Mouse (Mus musculus): ENCODE results near the gene Lats2. TPM values are rescaled to one million over a fixed set of nuclear protein-coding genes. Genes with fewer than 3 reads are reported as not detected.

The Lats2 gene
- 21.3 and 23.9 TPM in 2 replicates for polyA plus RNA-seq (2016; fragmentation: Nextera tagmentation; extraction: Ambion mirVana)

- H3K9me3 ChIP-seq (replicated peaks): no peaks in the 10 kb centered on the region
- no peaks in the 10 kb centered on the region for H3K36me3 ChIP-seq
- no peak for ATAC-seq (ENCODE audit: low FRiP score)
- WGBS: 78% methylated on average over 4 of the region's 4 CpGs
- H3K27ac ChIP-seq: no peak within 1 kb of the TSS
- no peak within 1 kb of the TSS for H3K4me2 ChIP-seq (replicated peaks)
- H3K9ac ChIP-seq: no peak within 1 kb of the TSS
- H3K4me1 ChIP-seq: peaks cover 8% of the 10 kb centered on the region; the same call in 1 of the 2 replicates
- no peaks in the 10 kb centered on the region for H3K27me3 ChIP-seq
- no peak within 1 kb of the TSS for H3K4me3 ChIP-seq
Observed at GRCm38 (mm10) chr14:57758237-57758636, at the start of gene Lats2. Gene Lats2 (minus strand): TSS chr14:57758388.

GRCm38 (mm10) chr14:57803731-57804130 lies 45.5 kb upstream of the Lats2 start:
- H3K9me3 ChIP-seq (replicated peaks): no peaks in the 10 kb centered on the region
- no peak overlapping the region for H3K4me2 ChIP-seq (replicated peaks)
- H3K4me3 ChIP-seq: no peak overlapping the region
- peaks cover 17% of the 10 kb centered on the region for H3K4me1 ChIP-seq
- ATAC-seq (ENCODE audit: low FRiP score): no peak
- H3K36me3 ChIP-seq: peaks cover 57% of the 10 kb centered on the region
- no peak overlapping the region for H3K27ac ChIP-seq
- no peak overlapping the region for H3K9ac ChIP-seq
- WGBS: 86% methylated on average over 4 of the region's 4 CpGs
- H3K27me3 ChIP-seq: no peaks in the 10 kb centered on the region

GRCm38 (mm10) chr14:57797991-57798931 lies 40.1 kb upstream of the Lats2 start, which contains the start of gene Sap18:
Gene Sap18 (plus strand): TSS chr14:57798180.
- H3K27me3 ChIP-seq: no peaks in the 10 kb centered on the region
- ATAC-seq (ENCODE audit: low FRiP score): peak; percentile 97
- under 1% methylated on average over 98 of the region's 99 CpGs for WGBS
- H3K4me2 ChIP-seq (replicated peaks): peak within 1 kb of the TSS; percentile 78
- peak within 1 kb of the TSS; percentile 82 for H3K4me3 ChIP-seq
- no peaks in the 10 kb centered on the region for H3K9me3 ChIP-seq (replicated peaks)
- peaks cover 10% of the 10 kb centered on the region for H3K36me3 ChIP-seq
- H3K9ac ChIP-seq: peak within 1 kb of the TSS; percentile 90
- H3K4me1 ChIP-seq: peaks cover 17% of the 10 kb centered on the region
- peak within 1 kb of the TSS; percentile 84 for H3K27ac ChIP-seq

- Histone ChIP-seq H3K27ac (peak overlapping the region; percentile 84; the same call in 1 of the 2 replicates), H3K9ac (peak overlapping the region; percentile 90), H3K4me3 (peak overlapping the region; percentile 82), H3K36me3 (peaks cover 3% of the 10 kb centered on the region), H3K9me3 (replicated peaks) (no peaks in the 10 kb centered on the region), H3K4me2 (replicated peaks) (peak overlapping the region; percentile 59), H3K27me3 (no peaks in the 10 kb centered on the region), H3K4me1 (peaks cover 17% of the 10 kb centered on the region)
- ATAC-seq (ENCODE audit: low FRiP score): peak; percentile 76
- WGBS: 9% methylated on average over 7 of the region's 7 CpGs
Observed at GRCm38 (mm10) chr14:57797551-57797950, 39.4 kb upstream of the Lats2 start.

- Histone ChIP-seq H3K4me3 (no peak overlapping the region), H3K27ac (no peak overlapping the region), H3K9me3 (replicated peaks) (no peaks in the 10 kb centered on the region), H3K27me3 (no peaks in the 10 kb centered on the region), H3K36me3 (no peaks in the 10 kb centered on the region), H3K4me1 (no peaks in the 10 kb centered on the region), H3K4me2 (replicated peaks) (no peak overlapping the region), H3K9ac (no peak overlapping the region)
- ATAC-seq (ENCODE audit: low FRiP score): no peak
- 81% methylated on average over 4 of the region's 4 CpGs for WGBS
Observed at GRCm38 (mm10) chr14:57791171-57791570, 33.0 kb upstream of the Lats2 start.

- no peaks in the 10 kb centered on the region for H3K4me1 ChIP-seq
- H3K36me3 ChIP-seq: no peaks in the 10 kb centered on the region
- no peak overlapping the region for H3K4me3 ChIP-seq
- H3K9ac ChIP-seq: no peak overlapping the region
- no peak overlapping the region for H3K27ac ChIP-seq
- H3K27me3 ChIP-seq: no peaks in the 10 kb centered on the region
- ATAC-seq (ENCODE audit: low FRiP score): no peak
- 90% methylated on average over 9 of the region's 9 CpGs for WGBS
- no peaks in the 10 kb centered on the region for H3K9me3 ChIP-seq (replicated peaks)
- H3K4me2 ChIP-seq (replicated peaks): no peak overlapping the region
Observed at GRCm38 (mm10) chr14:57789759-57790158, 31.6 kb upstream of the Lats2 start.

- no peaks in the 10 kb centered on the region for H3K36me3 ChIP-seq
- no peak overlapping the region for H3K4me3 ChIP-seq
- no peak overlapping the region for H3K4me2 ChIP-seq (replicated peaks)
- no peak overlapping the region for H3K9ac ChIP-seq
- H3K27ac ChIP-seq: no peak overlapping the region
- ATAC-seq (ENCODE audit: low FRiP score): no peak
- 68% methylated on average over 2 of the region's 2 CpGs for WGBS
- no peaks in the 10 kb centered on the region for H3K9me3 ChIP-seq (replicated peaks)
- H3K27me3 ChIP-seq: no peaks in the 10 kb centered on the region
- H3K4me1 ChIP-seq: no peaks in the 10 kb centered on the region
Observed at GRCm38 (mm10) chr14:57789311-57789710, 31.1 kb upstream of the Lats2 start.

GRCm38 (mm10) chr14:57787406-57787805 lies 29.2 kb upstream of the Lats2 start:
- Histone ChIP-seq H3K27ac (no peak overlapping the region), H3K4me1 (no peaks in the 10 kb centered on the region), H3K27me3 (no peaks in the 10 kb centered on the region; the same call in 1 of the 2 replicates), H3K4me2 (replicated peaks) (no peak overlapping the region), H3K36me3 (no peaks in the 10 kb centered on the region), H3K4me3 (no peak overlapping the region), H3K9me3 (replicated peaks) (no peaks in the 10 kb centered on the region), H3K9ac (no peak overlapping the region)
- no peak for ATAC-seq (ENCODE audit: low FRiP score)
- 70% methylated on average over 4 of the region's 4 CpGs for WGBS

- 84% methylated on average over 6 of the region's 6 CpGs for WGBS
- no peak for ATAC-seq (ENCODE audit: low FRiP score)
- no peak overlapping the region for H3K9ac ChIP-seq
- no peaks in the 10 kb centered on the region for H3K36me3 ChIP-seq
- H3K4me1 ChIP-seq: no peaks in the 10 kb centered on the region
- H3K27ac ChIP-seq: no peak overlapping the region
- no peak overlapping the region for H3K4me3 ChIP-seq
- no peaks in the 10 kb centered on the region for H3K27me3 ChIP-seq
- H3K4me2 ChIP-seq (replicated peaks): no peak overlapping the region
- no peaks in the 10 kb centered on the region for H3K9me3 ChIP-seq (replicated peaks)
Observed at GRCm38 (mm10) chr14:57772157-57772815, 14.1 kb upstream of the Lats2 start.

- Histone ChIP-seq H3K27ac (no peak overlapping the region), H3K36me3 (no peaks in the 10 kb centered on the region), H3K9me3 (replicated peaks) (no peaks in the 10 kb centered on the region), H3K27me3 (no peaks in the 10 kb centered on the region), H3K4me2 (replicated peaks) (no peak overlapping the region), H3K4me1 (no peaks in the 10 kb centered on the region), H3K9ac (no peak overlapping the region), H3K4me3 (no peak overlapping the region)
- 90% methylated on average over 5 of the region's 5 CpGs for WGBS
- no peak for ATAC-seq (ENCODE audit: low FRiP score)
Observed at GRCm38 (mm10) chr14:57769102-57769501, 10.9 kb upstream of the Lats2 start.

- Histone ChIP-seq H3K4me2 (replicated peaks) (no peak overlapping the region), H3K4me1 (peaks cover 8% of the 10 kb centered on the region; the same call in 1 of the 2 replicates), H3K27ac (no peak overlapping the region), H3K27me3 (no peaks in the 10 kb centered on the region), H3K4me3 (no peak overlapping the region), H3K9me3 (replicated peaks) (no peaks in the 10 kb centered on the region), H3K9ac (no peak overlapping the region), H3K36me3 (no peaks in the 10 kb centered on the region)
- no peak for ATAC-seq (ENCODE audit: low FRiP score)
- WGBS: 51% methylated on average over 10 of the region's 10 CpGs
Observed at GRCm38 (mm10) chr14:57760447-57761412, 2.5 kb upstream of the Lats2 start.
